Mouse (Mus musculus) urinary bladder, postnatal 4 days (tissue): ENCODE measurements around the gene Abhd6.
A peak's percentile ranks its signal among the peaks of the same experiment; 100 is the strongest.

ENCODE experiments used
- DNase-seq, 2 experiments: peaks; one replicate each; pipeline ENCODE4 v3.0.0; 2021 to 2022; ENCODE audit warnings: low spot score in 2 of 2

The Abhd6 gene

DNA sequence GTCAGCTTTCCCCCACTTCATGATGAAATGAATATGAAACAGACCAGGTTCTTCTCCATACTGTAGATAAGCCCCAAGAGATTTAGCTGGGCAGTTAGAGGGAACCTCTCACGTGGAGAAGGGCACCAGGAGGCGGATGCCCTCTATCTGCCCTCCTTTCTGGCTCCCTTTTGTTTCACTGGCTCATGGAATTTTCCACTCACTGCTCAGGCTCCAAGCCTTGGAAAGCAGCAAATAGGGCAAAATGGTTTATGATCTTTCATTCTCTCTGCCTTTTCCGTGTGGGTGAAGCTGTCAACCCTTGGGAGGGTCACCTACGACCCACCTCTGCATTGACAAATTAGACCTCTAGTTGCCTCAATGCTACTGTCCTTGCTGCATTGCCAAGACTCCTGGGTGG lies 27.8 kb downstream of the Abhd6 start:
- DNase-seq: no peak

DNA sequence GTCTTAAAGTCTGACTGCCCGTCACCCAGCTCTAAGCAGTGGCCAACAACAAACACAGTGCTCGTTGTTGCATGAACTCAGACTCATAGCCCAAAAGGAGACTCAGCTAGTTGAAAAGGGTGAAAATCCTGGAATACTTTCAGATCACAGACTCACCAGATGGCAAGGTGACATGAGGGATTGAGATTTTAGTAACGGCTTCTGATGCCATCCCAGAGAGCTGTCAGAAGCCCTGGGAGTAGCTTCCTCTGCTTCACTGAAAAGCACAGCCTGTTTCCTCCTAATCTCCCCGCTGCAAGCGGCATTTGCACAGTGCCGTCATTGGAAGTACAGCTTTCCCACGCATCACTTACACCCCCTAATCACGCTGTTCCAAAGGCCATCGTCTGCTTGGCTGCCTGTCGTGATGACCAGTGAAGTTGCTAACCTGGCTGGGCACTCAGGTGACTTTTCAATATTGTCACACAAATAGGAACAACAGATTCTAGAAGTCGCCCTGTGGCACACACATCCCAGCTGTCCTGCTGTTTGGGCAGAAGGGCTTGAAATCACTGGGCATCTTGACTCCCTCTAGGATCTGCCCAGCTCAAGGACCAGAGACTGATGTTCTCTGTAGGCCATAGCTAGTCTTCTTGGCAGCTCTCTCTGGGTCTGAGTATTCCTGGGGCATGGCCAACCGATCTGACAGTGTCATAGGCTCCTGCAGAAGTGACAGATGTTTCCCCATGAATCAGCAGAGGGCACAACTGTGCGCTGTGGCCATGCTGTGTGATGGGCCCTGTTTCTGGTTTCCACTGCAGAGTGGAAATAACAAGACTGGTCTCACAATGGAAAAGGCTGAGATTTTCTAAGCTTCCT lies 29.6 kb downstream of the Abhd6 start:
- no peak for DNase-seq

DNA sequence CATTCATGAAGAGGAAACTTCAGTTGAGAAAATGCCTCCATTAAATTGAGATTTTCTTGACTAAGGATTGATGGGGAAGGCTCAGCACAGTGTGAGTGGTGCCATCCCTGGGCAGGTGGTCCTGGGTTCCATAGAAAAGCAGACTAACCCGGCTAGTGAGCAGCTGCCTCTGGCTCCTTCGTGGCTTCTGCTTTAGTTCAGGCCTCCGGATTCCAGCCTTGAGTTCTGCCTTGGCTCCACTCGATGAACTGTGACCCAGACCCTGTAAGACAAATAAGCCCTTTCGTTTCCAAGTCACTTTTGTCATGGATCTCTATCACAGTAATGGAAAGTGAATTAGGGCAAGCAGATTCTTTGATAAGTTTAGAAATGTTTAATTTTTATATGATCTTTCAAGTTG lies 31.9 kb downstream of the Abhd6 start:
- DNase-seq: no peak

DNA sequence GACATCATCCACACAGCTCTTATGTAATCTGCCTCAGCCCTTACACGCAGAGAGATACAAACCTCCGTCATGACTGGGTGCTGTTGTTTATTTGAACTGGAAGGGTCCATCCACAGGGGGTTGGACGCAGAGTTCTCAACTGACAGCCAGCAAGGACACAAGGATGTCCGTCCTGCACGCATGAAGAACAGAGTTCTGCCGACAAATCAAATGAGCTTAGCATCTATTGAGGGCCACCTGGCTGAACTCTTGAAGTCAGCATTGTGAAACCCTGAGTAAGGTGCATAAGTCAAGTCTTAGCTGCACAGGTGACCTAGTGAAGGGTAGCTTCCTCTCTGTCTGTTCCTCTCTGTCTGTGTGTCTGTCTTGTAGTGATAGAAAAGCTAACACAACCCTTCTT lies 33.2 kb downstream of the Abhd6 start:
- no peak for DNase-seq

DNA sequence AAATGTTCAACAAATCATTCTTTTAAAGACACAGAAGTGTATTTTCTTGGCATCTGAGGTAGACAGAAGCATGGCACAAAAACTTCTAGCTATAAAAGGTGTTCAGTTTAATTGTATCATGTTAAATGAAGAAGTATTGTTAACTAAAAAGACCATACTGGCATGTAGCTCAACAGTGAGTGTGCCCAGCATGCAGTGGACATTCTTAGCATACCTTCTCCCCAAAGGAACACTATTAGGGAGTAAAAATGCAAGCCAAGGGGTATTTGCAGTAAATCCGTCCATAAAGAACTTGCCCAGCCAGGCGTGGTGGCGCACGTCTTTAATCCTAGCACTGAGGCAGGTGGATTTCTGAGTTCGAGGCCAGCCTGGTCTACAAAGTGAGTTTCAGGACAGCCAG lies 33.7 kb downstream of the Abhd6 start:
- DNase-seq: no peak

DNA sequence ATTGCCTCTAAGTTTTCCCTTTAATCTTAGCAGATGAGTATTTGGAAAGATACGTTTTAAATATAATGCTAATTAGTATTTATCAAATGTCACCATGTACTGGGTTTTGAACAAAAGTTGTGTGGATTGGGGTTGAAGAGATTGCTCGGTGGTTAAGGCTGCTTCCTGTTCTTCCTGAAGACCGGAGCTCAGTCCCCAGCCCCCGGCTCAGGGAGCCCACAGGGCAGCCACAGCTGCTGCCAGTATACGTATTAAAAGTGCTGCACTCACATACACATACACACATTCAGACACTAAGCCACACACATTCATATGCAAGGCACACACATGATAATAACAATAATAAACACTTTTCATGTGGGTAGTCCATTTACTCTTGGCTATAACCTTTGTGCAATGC lies 35.4 kb downstream of the Abhd6 start:
- no peak for DNase-seq

DNA sequence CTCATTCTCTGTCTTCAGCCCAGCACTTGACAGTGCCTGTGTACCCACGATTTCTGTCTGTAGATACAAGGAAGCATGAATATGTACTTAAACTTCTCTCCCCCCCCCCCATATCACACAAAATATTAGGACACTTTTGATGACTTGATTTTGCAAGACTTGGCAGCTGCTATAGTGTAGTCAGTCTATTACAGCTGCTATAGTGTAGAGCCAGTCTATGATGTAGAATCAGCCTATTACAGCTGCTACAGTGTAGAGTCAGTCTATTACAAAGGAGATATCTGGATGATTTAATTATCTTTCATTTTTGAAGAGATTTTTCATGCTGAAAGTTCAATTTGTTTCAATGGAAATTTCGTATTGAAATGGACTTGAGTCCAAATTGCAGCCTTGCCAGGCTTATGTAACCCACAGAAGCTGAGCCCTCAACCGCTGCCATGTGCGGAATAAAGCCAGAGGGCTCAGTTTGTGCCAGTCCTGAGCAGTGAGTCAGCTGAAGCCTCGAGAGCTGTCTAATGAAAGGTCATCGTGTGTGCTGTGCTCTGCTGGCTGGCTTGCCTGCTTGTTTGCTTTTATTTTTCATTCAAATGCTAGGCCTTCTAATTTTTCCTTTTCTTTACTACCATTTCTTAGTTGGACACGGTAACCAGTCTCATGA lies 36.2 kb downstream of the Abhd6 start:
- no peak for DNase-seq

DNA sequence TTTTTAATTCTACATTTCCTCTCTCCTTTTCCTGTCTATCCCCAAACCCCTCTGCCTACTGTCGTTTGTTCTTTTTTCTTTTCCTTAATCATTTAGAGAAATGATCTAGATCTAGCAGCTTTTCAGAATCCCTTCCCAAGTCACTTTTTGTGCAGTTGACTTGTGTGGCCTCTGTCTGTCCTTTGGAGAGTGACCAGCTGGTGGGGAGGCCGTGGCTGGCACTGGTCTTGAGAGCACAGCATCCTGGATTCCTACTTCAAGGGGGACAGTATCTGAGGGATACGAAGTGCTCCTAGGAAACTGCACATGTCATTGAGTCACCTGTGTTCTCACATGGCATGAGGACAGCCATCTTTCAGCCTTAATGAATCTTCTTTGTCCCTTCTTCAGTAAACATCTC lies 37.5 kb downstream of the Abhd6 start:
- no peak for DNase-seq

DNA sequence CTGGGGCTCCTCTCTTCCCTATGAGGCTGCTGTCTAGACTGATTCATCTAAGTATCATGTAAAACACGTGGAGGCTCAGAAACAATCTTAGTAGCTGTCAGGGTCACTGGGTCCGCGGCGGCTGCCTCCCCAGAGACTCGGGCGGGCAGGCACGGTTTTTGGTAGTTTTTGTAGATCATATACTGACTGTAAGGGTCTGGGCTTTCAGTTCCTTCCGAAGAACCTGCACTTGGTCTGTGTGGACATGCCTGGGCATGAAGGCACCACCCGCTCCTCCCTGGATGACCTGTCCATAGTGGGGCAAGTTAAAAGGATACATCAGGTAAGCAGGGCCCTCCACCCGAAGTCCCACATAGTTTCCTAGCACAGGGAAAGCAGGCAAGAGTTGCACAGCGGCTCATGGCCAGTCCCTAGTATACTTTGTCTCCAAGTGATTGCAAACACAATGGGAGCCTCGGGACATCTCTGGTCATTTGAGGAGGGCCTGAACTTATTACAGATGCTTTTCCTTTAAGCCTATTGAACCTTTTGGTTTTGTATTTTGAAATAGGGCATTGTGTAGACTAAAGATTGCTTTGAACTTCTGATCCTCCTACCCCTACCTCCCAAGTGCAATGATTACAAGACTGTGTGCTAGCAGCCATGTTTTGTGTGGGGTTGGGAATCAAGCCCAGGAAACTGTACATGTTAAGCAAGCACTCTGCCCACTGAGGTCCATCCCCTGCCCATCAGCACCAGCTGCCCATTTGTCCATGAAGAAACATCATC lies 38.4 kb downstream of the Abhd6 start:
- no peak for DNase-seq

DNA sequence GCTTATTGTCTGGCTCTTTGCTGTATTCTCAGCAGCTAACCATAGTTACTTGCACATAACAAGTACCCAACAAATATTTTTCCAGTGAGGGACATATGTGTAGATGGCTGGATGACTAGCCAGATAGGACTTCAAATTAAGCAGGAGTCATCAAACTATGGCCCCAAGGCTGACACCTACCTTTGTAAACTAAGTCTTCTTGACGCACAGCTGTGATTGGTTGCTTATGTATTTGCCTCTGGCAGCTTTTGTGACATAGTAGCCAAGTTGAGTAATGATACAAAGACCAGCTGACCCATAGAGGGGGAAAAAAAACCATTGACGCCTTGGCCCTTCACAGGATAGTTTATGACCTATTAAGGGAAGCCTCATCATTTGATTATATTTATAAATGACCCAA lies 39.4 kb downstream of the Abhd6 start:
- DNase-seq: no peak

DNA sequence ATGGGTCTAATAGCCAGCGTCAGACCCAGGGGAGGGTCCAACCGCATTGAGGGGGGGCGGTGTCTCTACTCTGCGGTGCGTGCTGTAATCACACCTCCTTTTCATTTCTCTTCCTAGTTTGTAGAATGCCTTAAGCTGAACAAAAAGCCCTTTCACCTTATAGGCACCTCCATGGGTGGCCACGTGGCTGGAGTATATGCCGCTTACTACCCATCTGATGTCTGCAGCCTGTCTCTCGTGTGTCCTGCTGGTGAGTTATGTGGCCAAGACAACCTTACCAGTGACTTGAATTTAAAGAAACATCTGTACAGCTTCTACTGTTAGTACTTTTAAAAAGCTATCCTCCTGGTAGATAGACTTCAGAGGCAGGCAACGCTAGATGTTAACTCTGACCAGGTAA lies 39.9 kb downstream of the Abhd6 start:
- no peak for DNase-seq

DNA sequence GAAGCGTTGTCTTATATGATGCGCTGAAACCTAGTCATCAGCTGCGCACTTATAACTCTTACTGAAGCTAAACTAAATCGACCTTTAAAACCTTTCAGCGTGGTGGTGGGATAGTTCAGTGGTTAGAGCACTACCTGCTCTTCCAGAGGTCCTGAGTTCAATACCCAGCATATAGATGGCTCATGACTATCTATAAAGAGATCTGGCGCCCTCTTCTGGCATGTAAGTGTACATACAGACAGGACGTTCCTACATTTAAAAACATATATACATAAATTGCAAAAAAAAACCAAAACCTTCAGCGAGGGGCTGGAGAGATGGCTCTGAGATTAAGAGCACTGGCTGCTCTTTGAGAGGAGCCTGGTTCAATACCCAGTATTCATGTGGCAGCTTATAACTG lies 41.6 kb downstream of the Abhd6 start:
- no peak for DNase-seq

DNA sequence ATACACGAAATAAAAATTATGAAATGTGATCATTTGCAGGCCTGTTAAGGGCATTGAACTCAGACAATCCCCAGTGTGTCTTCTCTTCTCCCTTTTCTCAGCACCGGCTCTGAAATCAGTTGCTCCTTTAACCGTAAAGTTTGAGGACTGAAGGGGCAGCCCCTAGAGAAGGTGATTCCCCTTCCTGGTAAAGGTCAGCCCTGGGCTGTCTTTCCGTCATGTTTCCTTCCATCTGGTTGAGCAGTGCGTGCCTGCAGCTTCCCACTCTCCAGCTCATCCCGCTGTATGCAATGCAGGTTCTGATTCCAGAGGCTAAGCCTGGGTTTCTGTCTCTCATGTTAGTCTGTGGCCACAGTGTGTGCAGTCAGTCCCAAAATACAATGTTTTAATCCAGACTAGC lies 42.1 kb downstream of the Abhd6 start:
- no peak for DNase-seq

DNA sequence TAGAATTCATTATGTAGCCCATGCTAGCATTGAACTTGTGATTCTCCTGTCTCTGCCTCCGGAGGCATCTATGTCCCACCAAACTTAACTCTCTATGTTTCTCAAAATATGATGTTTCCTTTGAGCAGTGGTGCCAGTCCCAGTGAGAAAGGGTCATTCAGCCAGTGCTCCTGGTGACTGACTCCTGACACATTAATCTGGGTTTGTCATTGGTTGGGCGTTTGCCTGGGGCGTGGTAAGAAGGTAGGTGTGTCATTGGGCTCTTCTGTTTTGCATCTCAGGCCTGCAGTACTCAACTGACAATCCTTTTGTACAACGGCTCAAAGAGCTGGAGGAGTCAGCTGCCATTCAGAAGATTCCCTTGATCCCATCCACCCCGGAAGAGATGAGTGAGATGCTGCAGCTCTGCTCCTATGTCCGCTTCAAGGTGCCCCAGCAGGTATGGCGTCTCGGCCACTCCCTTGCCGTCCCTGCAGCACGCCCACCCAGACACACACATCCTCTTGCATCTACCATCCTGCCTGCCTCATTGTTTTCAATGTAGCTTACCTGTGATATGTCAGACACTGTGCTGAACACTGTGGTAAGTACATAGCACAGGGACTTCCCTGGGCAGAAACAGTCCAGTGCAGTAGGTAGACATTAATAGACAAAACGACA lies 42.6 kb downstream of the Abhd6 start:
- DNase-seq: no peak

DNA sequence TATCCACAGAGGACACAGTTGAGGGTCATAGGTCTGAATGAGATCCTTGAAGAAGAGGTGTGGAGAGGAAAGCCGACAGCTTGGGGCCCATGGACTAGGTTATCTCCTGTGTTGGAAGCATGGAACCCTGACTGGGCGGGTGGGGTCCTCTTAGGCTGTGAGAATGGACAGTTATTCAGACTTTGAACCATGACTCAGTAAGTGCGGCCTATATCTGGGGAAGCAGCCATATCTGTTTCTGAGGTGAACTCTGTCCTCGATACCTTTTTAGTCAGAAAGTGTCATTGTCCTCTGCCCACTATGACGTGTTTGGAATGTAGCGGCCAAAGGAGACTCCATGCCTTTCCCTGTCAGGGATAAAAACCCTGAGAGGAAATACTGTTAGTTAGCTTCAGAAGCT lies 44.1 kb downstream of the Abhd6 start:
- no peak for DNase-seq

DNA sequence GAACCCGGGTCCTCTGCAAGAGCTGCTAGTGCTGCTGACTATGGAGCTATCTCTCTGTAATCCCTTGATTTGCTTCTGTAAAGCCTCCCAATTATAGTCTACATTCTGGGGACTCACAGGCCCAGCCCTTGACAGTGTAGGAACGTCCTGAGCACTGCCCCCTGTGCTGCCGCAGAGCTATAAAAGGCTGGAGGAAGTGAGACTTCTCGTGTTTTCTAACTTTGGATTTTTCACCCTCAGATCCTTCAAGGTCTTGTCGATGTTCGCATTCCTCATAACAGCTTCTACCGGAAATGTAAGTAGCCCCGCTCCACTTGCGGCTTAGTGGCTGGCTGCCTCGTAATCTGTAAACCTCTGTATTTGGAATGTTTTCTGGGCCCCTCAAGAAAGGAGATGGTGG lies 46.6 kb downstream of the Abhd6 start:
- DNase-seq: no peak

DNA sequence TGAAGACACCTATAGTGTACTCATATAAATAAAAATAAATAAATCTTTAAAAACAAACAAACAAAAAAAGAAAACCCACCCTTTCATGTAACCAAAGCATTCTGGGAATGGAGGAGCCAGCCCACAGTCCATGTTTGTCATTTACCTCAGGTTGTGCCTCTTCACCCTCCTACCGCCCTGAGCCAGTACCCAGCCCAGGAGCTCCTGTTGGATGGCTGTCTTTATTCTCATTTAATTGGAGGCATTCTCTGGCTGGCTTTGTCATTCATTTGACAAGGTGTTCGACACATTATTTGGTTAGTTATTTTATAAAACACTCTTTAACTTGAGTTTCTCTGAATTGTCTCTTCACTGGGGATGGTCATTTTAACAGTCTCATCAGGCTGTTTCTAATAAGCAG lies 49.2 kb downstream of the Abhd6 start:
- DNase-seq: no peak

DNA sequence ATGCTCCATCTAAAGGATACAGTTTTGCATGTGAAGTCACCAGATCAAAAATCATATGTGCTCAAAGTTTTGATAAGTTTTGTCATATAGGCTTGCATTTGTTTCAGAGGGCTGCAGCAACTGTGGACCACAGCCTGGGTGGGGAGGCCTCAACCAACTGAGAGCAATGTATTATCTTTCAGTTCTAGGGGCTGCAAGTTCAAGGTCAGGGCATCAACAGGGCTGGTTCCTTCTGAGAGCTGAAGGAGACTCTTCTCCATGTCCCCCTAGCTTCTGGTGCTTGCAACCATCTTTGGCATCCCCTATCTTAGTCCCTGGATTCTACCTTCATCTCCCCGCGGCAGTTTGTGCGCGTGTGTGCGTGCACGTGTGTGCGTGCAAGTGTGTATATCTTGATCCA lies 50.0 kb downstream of the Abhd6 start:
- DNase-seq: no peak

DNA sequence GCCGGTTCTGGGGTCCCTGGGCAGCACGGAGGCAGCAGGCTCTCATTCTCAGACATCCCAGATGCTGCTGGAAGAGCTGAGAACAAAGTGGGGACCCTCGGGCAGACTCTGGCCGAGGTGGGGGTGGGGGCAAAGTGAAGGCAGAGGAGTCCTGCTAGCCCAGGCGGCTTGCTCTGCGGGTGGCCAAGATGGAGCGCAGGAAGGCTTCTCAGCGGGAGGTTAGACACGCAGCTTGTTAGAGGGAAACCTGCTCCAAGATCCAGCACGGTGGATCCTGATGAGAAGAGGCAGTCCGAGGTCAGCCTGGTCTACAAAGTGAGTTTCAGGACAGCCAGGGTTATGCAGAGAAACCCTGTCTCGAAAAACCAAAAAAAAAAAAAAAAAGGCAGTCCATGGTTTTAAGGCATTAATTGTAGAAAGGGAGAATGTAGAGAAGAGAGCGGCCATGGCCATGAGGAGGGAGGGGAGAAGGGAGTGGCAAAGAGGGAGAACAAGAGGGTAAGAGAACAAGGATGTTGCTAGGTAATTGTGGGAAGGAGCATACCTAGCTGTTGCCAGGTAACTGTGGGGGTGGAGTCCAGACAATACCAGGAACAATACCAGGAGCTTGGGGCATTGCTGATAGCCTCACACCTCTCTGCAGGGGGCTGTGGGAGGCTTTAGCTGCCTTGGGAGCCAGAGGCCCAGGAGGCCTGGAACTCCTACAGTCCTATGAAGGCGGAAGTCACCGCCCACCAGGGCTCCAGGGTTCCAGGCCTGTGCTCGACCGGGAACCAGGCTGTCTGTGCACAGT lies 51.8 kb downstream of the Abhd6 start:
- DNase-seq: peak in 1 of 2 experiments; percentile 57

DNA sequence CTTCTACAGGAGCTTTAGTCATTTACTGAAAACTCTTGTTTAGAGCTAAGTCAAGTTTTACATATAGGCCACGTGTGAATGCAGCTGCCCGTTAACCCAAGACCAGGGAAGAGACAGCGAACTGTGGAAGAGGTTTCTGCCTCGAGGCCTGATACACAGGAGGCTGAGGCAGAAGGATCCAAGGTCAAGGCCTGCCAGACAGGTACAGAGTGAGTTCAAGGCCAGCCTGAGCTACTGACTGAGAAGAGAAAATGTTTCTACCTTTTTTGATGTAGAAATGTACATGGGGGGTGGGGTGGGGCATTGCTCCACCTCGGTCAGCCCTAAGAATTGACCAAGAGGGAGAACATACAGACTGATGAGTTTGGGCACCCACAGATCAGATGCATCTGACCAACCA lies 53.4 kb downstream of the Abhd6 start:
- DNase-seq: peak in 1 of 2 experiments; percentile 9

DNA sequence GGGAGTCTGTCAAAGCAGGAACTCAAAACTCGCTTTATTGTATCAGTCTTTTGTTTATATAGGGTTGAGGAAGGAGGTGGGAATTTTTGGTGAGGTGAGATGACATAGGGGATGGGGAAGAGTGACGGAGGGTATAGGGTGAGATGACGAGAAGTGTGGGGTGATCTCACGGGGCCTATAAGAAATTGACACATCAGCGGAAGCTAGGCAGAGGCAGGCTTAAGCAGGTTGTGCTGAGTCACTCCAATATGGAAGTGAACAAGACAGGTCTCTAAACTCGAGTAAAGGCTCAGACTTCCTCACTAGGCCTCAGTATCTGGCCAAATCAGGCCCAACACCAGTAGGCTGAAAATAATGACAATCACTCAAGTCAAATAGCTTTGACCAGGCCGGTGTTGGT lies 57.2 kb downstream of the Abhd6 start:
- DNase-seq: no peak
